Mouse (Mus musculus) kidney, postnatal 4 days (tissue): ENCODE measurements at regions not wholly inside any gene's neighbourhood (a gene's known extent, or its start where the extent isn't known, plus 50 kb on each side); places are given as distances from the start of the nearest gene placed in this dataset.

Source experiments
- DNase-seq, 2 experiments: peaks; one replicate each; pipeline ENCODE4 v3.0.0; 2021; ENCODE audit warnings: mixed read lengths in 2 of 2

DNA sequence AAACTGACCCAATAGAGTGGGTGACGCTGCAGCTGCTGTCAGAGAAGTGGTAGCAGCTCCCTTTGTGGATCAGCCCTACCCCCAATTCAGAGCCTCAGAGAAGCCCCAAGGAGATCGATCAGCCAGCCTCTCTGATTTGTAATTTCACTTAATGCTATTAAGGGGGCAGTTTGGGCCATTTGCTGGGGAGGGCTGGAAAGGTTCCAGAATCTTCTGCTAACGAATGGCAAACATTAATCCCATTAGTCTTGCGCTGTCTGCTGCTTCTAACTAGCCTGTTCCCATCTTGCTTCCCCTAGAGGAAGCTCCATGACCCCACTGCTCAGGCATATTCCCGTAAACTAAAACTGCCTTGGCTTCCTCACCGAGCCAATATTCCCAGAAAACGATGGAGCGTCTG is 59.9 kb upstream of the Lrrn2 start:
- no peak for DNase-seq

DNA sequence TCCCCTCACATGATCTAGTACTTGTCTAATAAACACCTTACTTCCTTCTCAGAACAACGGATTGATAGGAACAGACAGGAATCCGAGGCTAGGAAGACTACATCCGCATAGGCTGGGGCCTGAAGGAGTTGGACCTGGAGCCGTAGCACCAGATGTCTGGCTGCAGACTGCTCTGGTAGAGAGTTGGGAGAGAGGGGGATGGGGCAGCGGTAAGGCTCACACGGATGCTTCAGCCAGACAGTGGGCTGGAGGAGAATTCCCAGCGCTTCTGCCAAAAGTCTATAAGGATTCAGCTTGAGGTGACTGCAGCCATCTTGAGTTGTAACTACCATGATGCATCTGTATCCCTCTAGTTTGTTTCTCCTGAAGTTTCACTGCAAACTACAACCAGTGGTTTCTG is 61.8 kb upstream of the Lrrn2 start:
- no peak for DNase-seq

DNA sequence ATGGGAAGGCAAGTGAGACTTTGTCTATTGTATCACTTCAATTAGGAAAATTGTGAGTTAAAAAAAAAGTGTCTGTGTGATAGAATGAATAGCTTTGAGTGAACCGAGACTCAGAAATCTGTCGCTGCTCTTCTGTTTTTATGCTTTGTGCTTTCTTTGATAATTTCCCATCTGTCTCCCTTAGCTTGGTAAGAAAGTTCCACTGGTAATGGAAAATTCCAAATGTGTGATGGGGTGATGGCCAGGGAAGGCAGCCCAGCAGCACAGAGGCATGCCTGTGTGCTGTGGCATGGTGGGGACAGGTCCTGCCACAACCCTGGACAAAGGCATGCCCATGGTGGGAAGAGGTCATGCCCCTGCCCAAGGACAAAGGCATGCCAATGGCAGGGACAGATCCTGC is 62.7 kb upstream of the Lrrn2 start:
- DNase-seq = no peak

DNA sequence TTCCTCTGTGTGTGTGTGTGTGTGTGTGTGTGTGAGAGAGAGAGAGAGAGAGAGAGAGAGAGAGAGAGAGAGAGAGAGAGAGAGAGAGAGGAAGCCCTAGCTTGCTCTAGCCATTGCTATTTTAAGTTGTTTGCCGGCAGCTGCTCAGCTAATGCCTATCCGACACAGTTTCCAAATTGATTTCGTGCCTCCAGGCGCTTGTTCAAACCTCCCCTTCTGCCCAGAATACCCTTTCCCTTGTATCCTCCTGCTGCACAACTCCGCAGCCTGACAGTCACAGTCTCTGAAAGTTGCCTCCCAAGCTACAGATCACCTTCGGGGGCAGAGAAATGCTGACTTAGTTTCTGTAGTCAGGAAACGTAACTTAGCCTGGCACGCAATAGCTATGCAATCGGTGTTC is 63.9 kb upstream of the Nfasc start:
- DNase-seq = no peak

DNA sequence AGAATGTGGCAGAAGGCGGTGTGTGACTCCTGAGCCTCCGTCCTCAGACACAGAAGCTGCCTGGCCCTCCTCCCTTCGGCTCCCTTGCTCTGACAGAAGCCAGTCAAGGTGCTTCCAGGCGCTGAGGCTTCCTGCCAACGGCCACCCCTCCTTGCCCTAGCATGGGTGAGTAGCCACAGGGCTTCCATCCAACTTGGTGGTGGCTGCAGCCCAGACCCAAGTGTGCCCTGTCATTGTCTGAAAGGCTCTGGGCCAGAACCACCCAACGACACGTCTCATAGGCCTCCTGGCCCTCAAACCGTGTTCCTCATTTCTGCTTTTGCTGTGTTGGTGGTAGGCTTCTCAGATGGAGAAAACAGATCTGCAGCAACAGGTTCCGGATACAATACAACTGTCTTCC is 62.2 kb upstream of the Nfasc start:
- DNase-seq = no peak

DNA sequence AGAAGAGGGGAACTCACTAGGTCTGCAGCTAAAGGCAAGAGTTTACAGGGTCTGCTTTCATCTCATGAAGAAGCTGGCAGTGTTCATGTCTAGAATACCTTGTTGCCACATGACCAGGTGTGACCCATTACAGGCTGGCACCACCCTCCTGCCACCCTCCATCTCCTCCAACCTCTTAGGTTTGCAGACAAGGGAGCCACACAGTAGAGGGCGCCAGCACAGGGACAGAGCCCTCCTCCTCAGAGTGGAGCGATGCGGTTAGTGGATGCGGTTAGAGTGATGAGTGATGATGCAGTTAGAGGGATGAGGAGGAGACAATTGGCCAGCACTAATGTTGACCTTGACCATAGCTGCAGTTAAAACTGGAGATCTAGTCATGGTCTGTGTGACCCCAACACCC is 60.8 kb upstream of the Nfasc start:
- peak in 1 of 2 experiments; percentile 15 for DNase-seq

DNA sequence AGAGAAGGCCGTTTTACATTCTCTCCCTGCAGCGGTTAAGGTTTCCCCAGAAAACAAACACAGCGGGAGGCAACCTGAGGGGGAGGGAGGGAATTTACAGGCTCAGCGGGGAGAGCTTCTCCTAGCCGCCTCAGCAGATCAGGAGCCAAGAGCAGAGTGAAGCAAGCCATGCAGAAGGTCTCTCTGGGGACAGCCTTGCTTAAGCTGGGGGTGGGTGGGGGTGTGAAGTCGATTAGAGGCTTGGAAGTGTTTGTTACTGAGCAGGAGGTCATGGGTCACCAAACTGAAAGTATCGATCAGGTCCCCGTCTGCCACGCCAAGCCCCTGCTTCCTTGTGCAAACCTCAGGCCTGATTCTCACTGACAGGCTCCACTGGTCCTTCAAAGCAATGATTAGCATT is 58.7 kb upstream of the Nfasc start:
- no peak for DNase-seq

DNA sequence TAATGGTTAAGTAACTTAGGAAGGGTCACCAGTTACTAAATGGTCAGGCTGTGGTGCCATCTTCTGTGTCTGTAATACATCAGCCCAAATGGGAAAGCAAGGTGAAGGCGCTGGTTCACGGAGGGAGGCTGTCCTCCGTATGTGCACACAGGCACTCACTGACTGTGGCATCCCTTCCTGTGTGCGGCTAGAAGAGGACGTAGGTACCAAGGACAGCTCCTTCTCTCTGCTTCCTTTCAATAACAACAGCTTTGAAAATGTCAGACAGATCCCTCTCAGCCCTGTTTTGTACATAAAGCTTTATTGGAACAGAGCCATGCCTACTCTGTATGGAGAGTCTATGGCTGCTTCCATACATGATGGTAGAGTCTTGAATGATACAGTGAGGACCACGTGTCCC is 57.7 kb upstream of the Nfasc start:
- peak; percentile 50 to 54 for DNase-seq

DNA sequence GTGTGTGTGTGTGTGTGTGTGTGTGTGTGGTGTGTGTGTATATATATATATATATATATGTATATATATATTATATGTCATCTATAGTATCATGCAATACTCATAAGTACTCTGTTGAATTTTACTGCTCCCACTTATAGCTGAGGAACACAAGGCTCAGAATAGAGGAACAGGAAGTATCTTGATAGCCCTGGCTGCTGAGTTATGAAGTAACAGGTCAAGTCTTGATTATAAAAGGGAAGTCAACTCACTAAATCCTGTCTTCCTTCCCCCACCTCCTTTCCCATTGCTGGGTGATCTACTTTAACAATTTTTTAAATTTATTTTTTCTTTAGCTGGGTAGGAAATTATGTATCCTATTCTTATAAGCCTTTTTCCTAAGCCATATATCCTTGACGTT is 52.9 kb upstream of the Nfasc start:
- DNase-seq = no peak
